Mouse (Mus musculus) 3134 (cell line): ENCODE measurements around the gene Dcaf1.

ENCODE experiments used
- DNase-seq: peaks from one replicate; pipeline ENCODE4 v3.0.0-alpha.2; 2011; ENCODE audit warnings: low spot score; ENCODE audit not compliant: insufficient read length; ENCODE audit errors: extremely low read depth

The Dcaf1 gene

GRCm38 (mm10) chr9:106874216-106874615 lies 52.5 kb downstream of the Dcaf1 start:
- DNase-seq = no peak

- DNase-seq = no peak
Observed at GRCm38 (mm10) chr9:106876666-106877065, 55.0 kb downstream of the Dcaf1 start.

GRCm38 (mm10) chr9:106879471-106879870 lies 57.8 kb downstream of the Dcaf1 start:
- no peak for DNase-seq

GRCm38 (mm10) chr9:106881071-106881755 lies 59.5 kb downstream of the Dcaf1 start:
- DNase-seq = no peak

GRCm38 (mm10) chr9:106882176-106882575 lies 60.5 kb downstream of the Dcaf1 start:
- DNase-seq = no peak

- DNase-seq = no peak
Observed at GRCm38 (mm10) chr9:106883085-106883484, 61.4 kb downstream of the Dcaf1 start.

- peak; percentile 28 for DNase-seq
Observed at GRCm38 (mm10) chr9:106884306-106884705, 62.6 kb downstream of the Dcaf1 start.

GRCm38 (mm10) chr9:106884996-106885900 lies 63.6 kb downstream of the Dcaf1 start:
- no peak for DNase-seq

- peak; percentile 43 for DNase-seq
Observed at GRCm38 (mm10) chr9:106885901-106886731, 64.4 kb downstream of the Dcaf1 start.

- peak; percentile 96 for DNase-seq
Observed at GRCm38 (mm10) chr9:106886828-106887702, 65.4 kb downstream of the Dcaf1 start, which contains the start of gene Rbm15b. Rbm15b (minus strand) TSS chr9:106887428.

- DNase-seq = no peak
Observed at GRCm38 (mm10) chr9:106888346-106888745, 66.7 kb downstream of the Dcaf1 start.

- DNase-seq = no peak
Observed at GRCm38 (mm10) chr9:106889321-106889720, 67.6 kb downstream of the Dcaf1 start.

- DNase-seq = no peak
Observed at GRCm38 (mm10) chr9:106890496-106891240, 69.0 kb downstream of the Dcaf1 start.

- no peak for DNase-seq
Observed at GRCm38 (mm10) chr9:106891341-106891741, 69.7 kb downstream of the Dcaf1 start.

- DNase-seq = peak; percentile 98
Observed at GRCm38 (mm10) chr9:106891829-106892551, 70.3 kb downstream of the Dcaf1 start, which contains the start of gene Manf. Manf (minus strand) TSS chr9:106891979.

- no peak for DNase-seq
Observed at GRCm38 (mm10) chr9:106892552-106892875, 70.8 kb downstream of the Dcaf1 start.

GRCm38 (mm10) chr9:106893327-106893726 lies 71.7 kb downstream of the Dcaf1 start:
- no peak for DNase-seq

GRCm38 (mm10) chr9:106898901-106899300 lies 77.2 kb downstream of the Dcaf1 start:
- no peak for DNase-seq

- DNase-seq = no peak
Observed at GRCm38 (mm10) chr9:106901596-106901995, 79.9 kb downstream of the Dcaf1 start.
